In the genomic region with DNA sequence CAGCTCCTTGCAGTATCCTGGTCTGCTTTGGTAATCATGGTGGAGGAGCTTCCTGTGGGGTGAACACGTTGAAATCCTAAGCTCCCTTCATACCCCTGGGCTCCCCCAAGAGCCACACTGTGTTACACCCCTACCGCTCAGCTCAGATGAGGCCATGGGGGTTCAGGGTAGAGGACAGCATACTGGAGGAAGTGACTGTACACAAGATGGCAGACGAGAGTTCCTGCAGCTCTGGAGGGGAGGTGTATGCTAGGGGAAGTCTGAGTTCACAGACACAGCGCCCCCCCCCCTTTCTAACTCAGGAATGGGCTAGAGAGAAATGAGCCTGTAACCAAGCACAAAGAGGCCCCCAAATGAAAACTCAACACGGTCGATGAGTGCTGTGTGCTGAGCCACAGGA, we compare ENCODE assay signal across 20 mouse cellular contexts.
A peak's percentile ranks its signal among the peaks of the same experiment; 100 is the strongest.
DNase-seq lines count a peak whose midpoint lies in the region; TF ChIP-seq lines count a peak whose summit lies in the region.
"Had no signal": no experiment of that assay in that cellular context is flagged by ENCODE, and none has a peak within 500 bp of the region (broad histone marks: within the 10 kb centered on the region; RNA-seq: fewer than 3 reads in every experiment).

No protein-coding gene starts in this region.

- DNase-seq in thymus, adult 2 months, result peak; percentile 35
- DNase-seq in thymus, adult 18-20 months, result no peak
- peak; percentile 66 for DNase-seq in thymus, postnatal 0 days (ENCODE audit: low spot score)
- no peak for DNase-seq in embryonic facial prominence, embryonic 10.5 days (ENCODE audit: low spot score)
- no peak for DNase-seq in adipocyte (ENCODE audit: low spot score)
- no peak for DNase-seq in gastrocnemius, postnatal 14 days
- DNase-seq: adrenal gland, adult 2 months; cerebellum, adult 9-10 months; gastrocnemius, postnatal 36 days; heart, postnatal 4 days; kidney, adult 2 months; right cerebral cortex, postnatal 14 days had no signal

- WGBS in thymus, adult 2 months, result 75% methylated on average over 6 of the region's 6 CpGs
- 59% methylated on average over 6 of the region's 6 CpGs for WGBS in bone marrow, adult 2 months
- WGBS in embryonic facial prominence, embryonic 10.5 days, result 89% methylated on average over 6 of the region's 6 CpGs

- no peaks in the 10 kb centered on the region for H3K9me3 ChIP-seq in embryonic facial prominence, embryonic 10.5 days
- H3K9me3 ChIP-seq: forebrain, embryonic 12.5 days; liver, embryonic 15.5 days; midbrain, embryonic 10.5 days had no signal

- no peaks in the 10 kb centered on the region for H3K27me3 ChIP-seq in thymus, adult 2 months (ENCODE audit: control insufficient read depth, insufficient read depth, low read length)
- H3K27me3 ChIP-seq in embryonic facial prominence, embryonic 10.5 days (replicated peaks; ENCODE audit: low read depth, poor library complexity, severe bottlenecking), result no peaks in the 10 kb centered on the region
- H3K27me3 ChIP-seq: liver, embryonic 15.5 days had no signal

- H3K4me3 ChIP-seq in thymus, adult 2 months (ENCODE audit: control insufficient read depth, insufficient read depth, low read length), result no peak overlapping the region
- H3K4me3 ChIP-seq in bone marrow, adult 2 months (replicated peaks; ENCODE audit: control insufficient read depth, low read depth, low read length), result no peak overlapping the region
- H3K4me3 ChIP-seq in embryonic facial prominence, embryonic 10.5 days, result no peak overlapping the region
- H3K4me3 ChIP-seq: forebrain, embryonic 12.5 days; left cerebral cortex, adult 2 months; liver, embryonic 15.5 days; midbrain, embryonic 10.5 days had no signal

- H3K4me1 ChIP-seq in thymus, adult 2 months (replicated peaks; ENCODE audit: control insufficient read depth, insufficient read depth, low read length), result peaks cover 7% of the 10 kb centered on the region
- H3K4me1 ChIP-seq in bone marrow, adult 2 months (ENCODE audit: control insufficient read depth, insufficient read depth, low read length), result peaks cover 6% of the 10 kb centered on the region
- peaks cover 15% of the 10 kb centered on the region for H3K4me1 ChIP-seq in embryonic facial prominence, embryonic 10.5 days
- H3K4me1 ChIP-seq: forebrain, embryonic 12.5 days; liver, embryonic 15.5 days; midbrain, embryonic 10.5 days had no signal

- no peaks in the 10 kb centered on the region for H3K36me3 ChIP-seq in thymus, adult 2 months (ENCODE audit: control insufficient read depth, insufficient read depth, low read length)
- H3K36me3 ChIP-seq in embryonic facial prominence, embryonic 10.5 days (replicated peaks), result no peaks in the 10 kb centered on the region
- H3K36me3 ChIP-seq: forebrain, embryonic 12.5 days; liver, embryonic 15.5 days; midbrain, embryonic 10.5 days had no signal

- no peak overlapping the region for H3K27ac ChIP-seq in thymus, adult 2 months (ENCODE audit: control insufficient read depth, insufficient read depth, low read length)
- no peak overlapping the region for H3K27ac ChIP-seq in bone marrow, adult 2 months (ENCODE audit: control insufficient read depth, insufficient read depth, low read depth, low read length, poor library complexity)
- no peak overlapping the region for H3K27ac ChIP-seq in embryonic facial prominence, embryonic 10.5 days (replicated peaks)
- H3K27ac ChIP-seq: forebrain, embryonic 12.5 days; hindbrain, embryonic 14.5 days; kidney, postnatal 0 days; left cerebral cortex, adult 2 months; liver, embryonic 15.5 days; macrophage; midbrain, embryonic 10.5 days had no signal

- TF ChIP-seq CTCF in thymus, adult 2 months (IDR thresholded peaks at IDR 0.05; ENCODE audit: borderline replicate concordance, control insufficient read depth, extremely low read depth, insufficient read depth, low read length, poor library complexity), result peak; percentile 15; the same call in 1 of the 2 replicates
- TF ChIP-seq CTCF in bone marrow, adult 2 months (IDR thresholded peaks at IDR 0.05; ENCODE audit: control insufficient read depth, insufficient read depth, low read length), result 0 out of 2 replicates have a peak, but pooled peaks have one; percentile 14

- intact Hi-C loops in gastrocnemius, postnatal 14 days (cut with DNase I; ENCODE audit: low total_unique reads), result no loop called here

- no peak for TF ChIP-seq POLR2A in thymus, adult 2 months (IDR thresholded peaks at IDR 0.05; ENCODE audit: control insufficient read depth, extremely low read depth, insufficient read depth, low read length, poor library complexity)
- TF ChIP-seq POLR2A in bone marrow, adult 2 months (IDR thresholded peaks at IDR 0.05; ENCODE audit: borderline replicate concordance, control insufficient read depth, low read depth, low read length), result no peak

Comparison
In these comparisons a context has a peak if more than half of its experiments do, and no peak if none do; other contexts are left out.
1. DNase-seq: peak in thymus, adult 2 months (single experiment) and thymus, postnatal 0 days (single experiment); none in thymus, adult 18-20 months (0 of 2), embryonic facial prominence, embryonic 10.5 days (single experiment), adipocyte (single experiment) and gastrocnemius, postnatal 14 days (single experiment).